Mouse (Mus musculus) brown adipose tissue, adult 24 weeks (tissue): Measurements from ENCODE around the gene Tbc1d30. TPM values are rescaled to one million over a fixed set of nuclear protein-coding genes. Genes with fewer than 3 reads are reported as not detected.
"Not testable (repeated sequence)": the region's sequence is repeated elsewhere in the genome, so short reads cannot be mapped to it uniquely, and the experiment has no call there.

ENCODE experiments used
- H3K27ac ChIP-seq: fragments of 200-500 bp; replicated peaks from 2 replicates; pipeline ENCODE4 v1.5.1; 2012; ENCODE audit warnings: low read depth, mild to moderate bottlenecking, low read length
- H3K4me1 ChIP-seq: fragments of 200-500 bp; 2 replicates; pipeline ENCODE4 v1.6.1; 2012; ENCODE audit warnings: low read length, mixed read lengths; ENCODE audit not compliant: control insufficient read depth, insufficient read depth, insufficient read length
- H3K4me3 ChIP-seq: fragments of 200-500 bp; 2 replicates; pipeline ENCODE4 v1.5.1; 2012; ENCODE audit warnings: low read depth, mild to moderate bottlenecking, low read length, moderate library complexity; ENCODE audit not compliant: insufficient read depth
- polyA plus RNA-seq: library from polyadenylated mRNA; stranded (reverse); fragments of >200 nt; gene quantifications from 2 replicates; pipeline ENCODE4 v1.2.4, GENCODE M21; 2012; ENCODE audit not compliant: missing spikeins, insufficient read depth, insufficient read length

The Tbc1d30 gene
- polyA plus RNA-seq, 1 experiment: 0.24 TPM

- Histone ChIP-seq H3K4me3 (no peak overlapping the region), H3K4me1 (no peaks in the 10 kb centered on the region), H3K27ac (no peak overlapping the region)
Measured at GRCm38 (mm10) chr10:121343867-121344266, 7.2 kb downstream of the Tbc1d30 start.

DNA sequence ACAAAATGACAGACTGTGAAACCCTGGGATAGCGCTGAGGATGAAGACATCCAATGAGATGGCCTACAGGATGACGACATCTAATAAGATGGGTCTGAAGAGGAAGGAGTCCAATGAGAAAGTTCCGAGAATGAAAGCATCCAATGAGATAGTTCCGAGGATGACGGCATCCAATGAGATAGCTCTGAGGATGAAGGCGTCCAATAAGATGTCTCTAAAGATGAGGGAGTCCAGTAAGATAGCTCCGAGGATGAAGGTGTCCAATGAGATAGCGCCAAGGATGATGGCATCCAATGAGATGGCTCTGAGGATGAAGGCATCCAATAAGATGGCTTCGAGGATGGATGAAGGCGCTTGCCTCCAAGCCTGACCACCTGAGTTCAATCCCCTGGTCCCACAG, 8.8 kb downstream of the Tbc1d30 start:
- no peaks in the 10 kb centered on the region for H3K4me1 ChIP-seq
- H3K27ac ChIP-seq: no peak overlapping the region
- no peak overlapping the region for H3K4me3 ChIP-seq

GRCm38 (mm10) chr10:121340754-121341593, 10.1 kb downstream of the Tbc1d30 start:
- Histone ChIP-seq H3K4me3 (no peak overlapping the region), H3K27ac (no peak overlapping the region), H3K4me1 (no peaks in the 10 kb centered on the region)

GRCm38 (mm10) chr10:121336536-121336935, 14.5 kb downstream of the Tbc1d30 start:
- H3K27ac ChIP-seq, H3K4me1 ChIP-seq, H3K4me3 ChIP-seq: not testable (repeated sequence)

DNA sequence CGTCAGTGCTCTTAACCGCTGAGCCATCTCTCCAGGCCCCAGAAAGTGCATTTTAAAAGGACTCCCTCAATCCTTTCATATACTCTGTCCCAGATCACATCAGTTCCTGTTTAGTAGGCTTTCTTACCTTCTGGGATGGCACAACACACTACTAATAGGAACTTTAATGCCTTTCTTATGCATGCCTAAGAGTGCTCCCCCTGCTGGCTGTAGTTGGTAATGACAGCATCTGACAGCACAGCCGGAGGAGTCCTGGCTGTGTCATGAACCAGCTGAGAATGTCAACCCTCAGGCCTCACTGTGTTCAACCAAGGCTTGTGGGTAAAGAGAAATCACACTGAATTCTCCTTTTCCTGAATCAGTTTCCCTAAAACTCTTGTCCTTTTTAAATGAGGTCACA, 16.5 kb downstream of the Tbc1d30 start:
- H3K4me1 ChIP-seq: no peaks in the 10 kb centered on the region
- H3K4me3 ChIP-seq: no peak overlapping the region
- H3K27ac ChIP-seq: no peak overlapping the region

DNA sequence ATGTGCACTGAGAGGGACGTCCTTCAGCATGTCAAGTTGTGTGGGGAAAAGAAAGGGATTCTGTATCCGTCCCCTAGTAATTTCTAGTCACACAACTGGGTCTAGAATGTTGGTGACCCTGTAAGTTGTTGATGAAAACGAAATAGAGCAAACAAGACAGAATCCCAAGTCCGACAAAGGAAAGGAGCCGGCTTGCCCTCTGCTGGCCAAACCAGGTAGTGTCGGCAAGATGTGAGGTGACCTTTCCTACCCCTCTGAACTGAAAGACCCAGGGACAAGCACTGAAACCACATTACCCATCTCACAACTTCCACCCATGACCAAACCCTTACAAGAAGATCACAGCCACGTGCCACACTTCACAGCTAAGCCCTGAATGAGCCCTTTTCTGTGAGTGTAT, 20.1 kb downstream of the Tbc1d30 start:
- Histone ChIP-seq H3K4me1 (no peaks in the 10 kb centered on the region), H3K4me3 (no peak overlapping the region), H3K27ac (no peak overlapping the region)

GRCm38 (mm10) chr10:121329586-121329985, 21.5 kb downstream of the Tbc1d30 start:
- Histone ChIP-seq H3K27ac (no peak overlapping the region), H3K4me1 (no peaks in the 10 kb centered on the region), H3K4me3 (no peak overlapping the region)

DNA sequence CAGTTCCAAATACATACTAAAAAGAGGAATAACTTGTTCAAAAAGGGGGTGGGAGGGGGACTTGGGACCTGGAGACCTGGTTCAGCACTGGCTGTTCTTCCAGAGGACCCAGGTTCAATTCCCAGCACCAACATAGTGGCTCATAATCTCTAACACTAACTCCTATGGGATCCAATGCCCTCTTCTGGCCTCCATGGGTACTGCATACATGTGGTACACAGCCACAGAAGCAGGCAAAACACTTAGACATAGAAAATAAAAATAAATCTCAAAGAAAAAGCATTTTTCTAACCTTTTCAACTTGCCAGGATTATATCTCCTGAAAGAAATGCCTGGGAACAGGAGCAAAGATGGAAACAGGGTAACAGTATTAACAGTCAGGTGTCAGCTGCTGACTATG, 24.9 kb downstream of the Tbc1d30 start:
- Histone ChIP-seq H3K27ac (no peak overlapping the region), H3K4me3 (no peak overlapping the region), H3K4me1 (no peaks in the 10 kb centered on the region)

DNA sequence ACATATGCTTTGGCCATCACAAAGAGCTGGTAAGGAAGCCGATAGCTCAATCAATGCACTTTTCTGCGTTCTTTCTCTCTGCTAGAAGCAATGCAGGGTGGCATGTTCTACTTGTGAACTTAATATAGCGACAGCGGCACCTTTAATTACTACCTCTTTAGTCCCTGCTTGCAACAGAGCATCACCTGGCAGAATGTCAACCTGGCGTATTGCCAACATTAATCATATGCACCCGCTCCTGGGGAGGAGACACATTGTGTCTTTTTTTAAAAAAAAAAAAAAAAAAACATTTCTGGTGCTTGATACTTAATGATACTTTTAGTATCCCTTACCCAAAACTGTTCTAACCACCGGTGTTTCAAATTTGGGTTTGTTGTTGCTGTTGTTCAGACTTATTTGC, 27.6 kb downstream of the Tbc1d30 start:
- Histone ChIP-seq H3K27ac (no peak overlapping the region), H3K4me1 (no peaks in the 10 kb centered on the region), H3K4me3 (no peak overlapping the region)

DNA sequence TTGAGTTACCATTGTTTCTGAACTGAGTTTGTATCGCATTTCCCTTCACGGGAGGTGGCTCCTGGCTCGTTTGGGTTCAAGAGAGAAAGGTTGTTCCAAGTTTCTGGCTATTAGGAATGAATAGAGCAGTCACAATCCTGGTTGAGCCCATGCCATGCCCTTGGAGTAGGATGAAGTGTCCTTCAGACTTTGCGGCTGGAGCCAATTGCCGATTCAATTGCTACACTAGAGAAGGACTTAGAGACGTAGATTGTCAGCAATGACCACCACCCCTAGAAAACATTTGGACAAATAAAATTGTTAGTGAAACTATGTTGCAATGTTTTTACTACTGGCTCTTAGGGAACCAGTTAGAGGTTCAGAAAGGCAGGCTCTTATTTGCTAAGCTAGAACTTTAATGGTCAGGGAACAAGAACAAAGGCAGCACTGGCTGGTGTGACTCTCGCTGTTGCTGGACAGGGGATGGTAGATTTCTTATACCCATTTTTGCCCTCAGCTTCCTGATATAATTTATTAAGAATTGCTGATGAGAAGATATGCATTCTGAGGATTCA, 32.6 kb downstream of the Tbc1d30 start:
- Histone ChIP-seq H3K4me1 (no peaks in the 10 kb centered on the region), H3K27ac (no peak overlapping the region), H3K4me3 (no peak overlapping the region)

- Histone ChIP-seq H3K27ac (peak overlapping the region; percentile 38), H3K4me3 (0 out of 2 replicates have a peak overlapping the region, but pooled peaks have one; percentile 1), H3K4me1 (no peaks in the 10 kb centered on the region)
Measured at GRCm38 (mm10) chr10:121316361-121316760, 34.7 kb downstream of the Tbc1d30 start.

DNA sequence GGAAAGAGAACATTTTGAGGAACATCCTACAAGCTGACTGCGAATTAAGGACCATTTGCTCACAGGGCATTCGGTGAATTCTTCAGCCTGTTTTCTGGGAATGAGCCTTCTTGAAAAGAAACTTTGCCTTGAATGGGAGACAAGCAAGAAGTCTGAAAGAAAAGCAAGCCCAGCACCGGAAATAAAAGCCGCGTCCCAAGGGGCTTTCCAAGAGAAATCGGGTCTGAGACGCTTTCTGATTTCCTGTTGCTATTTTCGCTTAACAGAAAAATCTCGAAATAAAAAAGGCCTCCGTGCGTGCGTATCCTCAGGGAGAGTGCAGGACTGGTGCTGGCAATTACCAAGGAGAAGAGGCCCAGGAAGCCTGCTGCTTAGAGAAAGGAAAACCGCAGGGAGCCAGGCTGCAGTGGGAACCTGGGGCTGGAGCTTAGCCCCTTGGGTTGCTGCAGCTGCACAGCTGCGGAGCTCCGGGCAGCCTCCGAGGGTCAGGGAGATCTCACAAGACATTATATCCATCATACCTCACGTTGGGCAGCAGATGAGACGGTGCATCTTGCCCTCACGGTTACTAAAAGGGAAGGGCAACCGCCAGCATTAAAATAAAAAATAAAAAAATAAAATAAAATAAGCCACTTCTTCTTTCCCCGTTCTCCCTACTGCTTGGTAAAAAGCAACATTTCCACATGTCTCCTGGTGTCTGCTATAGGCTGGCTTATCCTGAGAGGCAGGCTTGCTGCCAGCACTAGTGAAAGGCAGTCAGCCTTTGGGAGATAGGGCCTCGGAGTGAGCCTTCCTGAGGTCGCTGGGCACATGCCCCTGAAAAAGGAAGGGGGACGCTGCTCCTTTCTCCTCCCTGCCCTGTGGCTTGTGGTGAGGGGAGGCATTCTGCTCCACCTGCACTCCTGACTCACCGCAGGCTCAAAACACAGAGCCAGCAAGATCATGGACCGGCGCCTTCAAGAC, 35.5 kb downstream of the Tbc1d30 start:
- peak overlapping the region; percentile 38 for H3K27ac ChIP-seq
- no peaks in the 10 kb centered on the region; the same call in 1 of the 2 replicates for H3K4me1 ChIP-seq
- peak overlapping the region; percentile 31; the same call in 1 of the 2 replicates for H3K4me3 ChIP-seq

DNA sequence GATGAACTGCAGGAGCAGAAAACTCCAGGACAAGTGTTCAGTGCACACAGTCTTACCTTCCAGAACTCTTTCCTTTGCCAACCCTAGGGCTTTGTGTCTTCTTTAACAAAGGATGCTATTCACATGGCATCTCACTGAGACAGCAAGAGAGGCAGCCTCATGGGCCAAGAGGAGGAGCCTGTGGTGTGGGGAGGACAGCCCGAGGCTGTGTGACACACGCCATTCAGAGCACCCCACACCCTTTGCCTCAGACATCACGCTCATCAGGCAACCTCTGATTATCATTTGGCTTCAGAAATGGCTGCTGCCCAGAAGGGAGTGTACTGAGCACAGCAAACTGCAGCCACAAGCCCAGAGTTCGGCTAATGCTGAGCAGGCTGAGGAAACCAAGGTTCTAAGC, 36.9 kb downstream of the Tbc1d30 start:
- no peak overlapping the region for H3K27ac ChIP-seq
- peaks cover 3% of the 10 kb centered on the region; the same call in 1 of the 2 replicates for H3K4me1 ChIP-seq
- H3K4me3 ChIP-seq: no peak overlapping the region

GRCm38 (mm10) chr10:121313049-121313448, 38.0 kb downstream of the Tbc1d30 start:
- Histone ChIP-seq H3K27ac (no peak overlapping the region), H3K4me1 (peaks cover 3% of the 10 kb centered on the region; the same call in 1 of the 2 replicates), H3K4me3 (no peak overlapping the region)
